In the genomic region with DNA sequence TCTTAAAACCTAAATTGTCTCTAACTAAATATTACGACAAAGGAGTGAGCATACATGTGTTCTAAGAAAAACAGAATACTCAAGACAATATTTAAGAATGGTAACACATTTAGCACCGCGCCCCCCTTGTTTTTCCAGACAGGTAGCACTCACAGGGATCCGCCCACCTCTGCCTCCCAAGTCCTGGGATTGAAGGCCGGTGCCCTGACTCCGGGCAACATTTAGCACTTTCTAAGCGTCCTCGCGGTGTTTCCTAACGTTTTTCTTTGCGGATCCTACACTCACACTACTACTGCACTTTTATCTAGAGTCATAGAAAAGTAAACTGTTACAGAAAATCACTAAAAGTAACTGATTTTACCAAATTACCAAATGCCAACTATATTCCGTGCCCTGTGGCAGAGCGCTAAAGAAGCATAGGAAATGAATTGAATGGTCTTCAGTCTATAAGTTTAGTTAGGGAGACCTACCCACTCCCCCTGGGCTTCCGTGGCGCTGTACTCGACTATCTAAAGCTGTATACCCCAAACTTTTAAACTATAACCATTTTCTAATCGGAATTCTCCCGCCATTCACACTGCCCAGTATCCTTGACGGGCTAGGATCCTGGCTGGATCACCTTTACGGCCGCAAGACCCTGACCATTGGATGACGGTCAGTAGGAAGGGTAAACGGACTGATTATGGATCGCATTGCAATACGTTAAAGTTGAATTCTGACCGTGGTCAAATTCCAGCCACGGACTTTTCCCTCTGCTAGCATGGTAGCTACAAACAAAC, we compare ENCODE assay signal across 8 mouse cellular contexts. TPM values are rescaled to one million over a fixed set of nuclear protein-coding genes. Genes with fewer than 3 reads are reported as not detected.
A peak's percentile ranks its signal among the peaks of the same experiment; 100 is the strongest.
DNase-seq lines count a peak whose midpoint lies in the region; ATAC-seq lines count a peak whose summit lies in the region.

No protein-coding gene starts in this region.

- 5% methylated on average over 27 of the region's 27 CpGs for WGBS in heart, embryonic 16.5 days
- WGBS in stomach, embryonic 15.5 days, result 4% methylated on average over 27 of the region's 27 CpGs

- no peaks in the 10 kb centered on the region for H3K27me3 ChIP-seq in heart, embryonic 16.5 days (ENCODE audit: control insufficient read depth, insufficient read depth, low read length)
- H3K27me3 ChIP-seq in stomach, embryonic 15.5 days (replicated peaks), result no peaks in the 10 kb centered on the region

- H3K27ac ChIP-seq in heart, embryonic 16.5 days (ENCODE audit: low read length), result peak overlapping the region; percentile 75
- H3K27ac ChIP-seq in stomach, embryonic 15.5 days, result peak overlapping the region; percentile 77

- peak overlapping the region; percentile 93 for H3K4me2 ChIP-seq in heart, embryonic 16.5 days (ENCODE audit: low read depth, low read length)
- peak overlapping the region; percentile 61 for H3K4me2 ChIP-seq in stomach, embryonic 15.5 days

- H3K4me1 ChIP-seq in heart, embryonic 16.5 days (ENCODE audit: control insufficient read depth, insufficient read depth, low read length), result peaks cover 12% of the 10 kb centered on the region
- 0 out of 2 replicates have a peak, but pooled peaks cover 2% of the 10 kb centered on the region for H3K4me1 ChIP-seq in stomach, embryonic 15.5 days

- peak; percentile 3 for DNase-seq in kidney, adult 18-20 months
- DNase-seq in kidney, adult 11 months, result no peak
- DNase-seq in R1 (ENCODE audit: low read depth, low spot score) (peak; percentile 51), liver (peak; percentile 41)
- DNase-seq in layer of hippocampus, postnatal 10 days (ENCODE audit: low spot score in 2 of 2), result no peak
- no peak for DNase-seq in gastrocnemius, adult 18-20 months (ENCODE audit: low spot score)

- no peaks in the 10 kb centered on the region for H3K9me3 ChIP-seq in heart, embryonic 16.5 days (replicated peaks; ENCODE audit: control insufficient read depth, low read length)
- H3K9me3 ChIP-seq in stomach, embryonic 15.5 days, result no peaks in the 10 kb centered on the region

- no peak for ATAC-seq in heart, embryonic 16.5 days (replicated peaks; ENCODE audit: extremely low read depth, insufficient read depth, low FRiP score)
- ATAC-seq in stomach, embryonic 15.5 days (ENCODE audit: insufficient read depth, low FRiP score, low read depth), result peak; percentile 29; the same call in 1 of the 2 replicates

- H3K4me3 ChIP-seq in heart, embryonic 16.5 days (ENCODE audit: low read length), result peak overlapping the region; percentile 77
- H3K4me3 ChIP-seq in stomach, embryonic 15.5 days (replicated peaks), result peak overlapping the region; percentile 68

- peaks cover 21% of the 10 kb centered on the region for H3K36me3 ChIP-seq in heart, embryonic 16.5 days (ENCODE audit: control insufficient read depth, insufficient read depth)
- peaks cover 23% of the 10 kb centered on the region for H3K36me3 ChIP-seq in stomach, embryonic 15.5 days

- peak overlapping the region; percentile 89 for H3K9ac ChIP-seq in heart, embryonic 16.5 days (ENCODE audit: low read length)
- H3K9ac ChIP-seq in stomach, embryonic 15.5 days, result peak overlapping the region; percentile 67

RNA-seq across cellular contexts. Expression of gene Utp6, which starts 0.7 kb away (rescaled TPM):
- polyA plus RNA-seq in heart, embryonic 16.5 days (2015; fragmentation: Nextera tagmentation; extraction: Ambion mirVana), result 30.1 and 34.1 TPM in 2 replicates
- 41.9 and 46.3 TPM in 2 replicates for polyA plus RNA-seq in stomach, embryonic 15.5 days (2015; fragmentation: Nextera tagmentation; extraction: Ambion mirVana)
- 10 to 100 TPM; 37.6 to 40.1 TPM for total RNA-seq in layer of hippocampus, postnatal 10 days (2021)
- 10 to 100 TPM; 26.4 to 33.1 TPM for total RNA-seq in gastrocnemius, adult 18-20 months (2021)

RNA-seq across cellular contexts. Expression of gene Suz12, which starts 31.4 kb away (rescaled TPM):
- 12.7 and 13.9 TPM in 2 replicates for polyA plus RNA-seq in heart, embryonic 16.5 days (2015; fragmentation: Nextera tagmentation; extraction: Ambion mirVana)
- 21.3 and 22.1 TPM in 2 replicates for polyA plus RNA-seq in stomach, embryonic 15.5 days (2015; fragmentation: Nextera tagmentation; extraction: Ambion mirVana)
- total RNA-seq in layer of hippocampus, postnatal 10 days (2021), result 10 to 100 TPM; 33.0 to 37.0 TPM
- total RNA-seq in gastrocnemius, adult 18-20 months (2021), result 10 to 100 TPM; 18.3 to 18.8 TPM

Comparison
In these comparisons a context has a peak if more than half of its experiments do, and no peak if none do; other contexts are left out.
1. DNase-seq: peak in kidney, adult 18-20 months (single experiment), R1 (single experiment) and liver (single experiment); none in kidney, adult 11 months (single experiment), layer of hippocampus, postnatal 10 days (0 of 2) and gastrocnemius, adult 18-20 months (single experiment).